Mouse (Mus musculus) kidney, adult 2 months (tissue): ENCODE data around the gene Gm12216.

Experiments used
- CTCF ChIP-seq: fragments of 200-500 bp; conservative IDR thresholded peaks from 2 replicates; pipeline ENCODE4 v1.5.1; 2011; ENCODE audit warnings: low read depth, mild to moderate bottlenecking, control low read depth, low read length, moderate library complexity, mixed read lengths; ENCODE audit not compliant: insufficient read depth, insufficient read length
- POLR2A ChIP-seq: fragments of 200-500 bp; IDR thresholded peaks from one replicate; pipeline ENCODE4 v1.6.1; 2011; ENCODE audit warnings: low read depth, low read length, control low read depth

DNA sequence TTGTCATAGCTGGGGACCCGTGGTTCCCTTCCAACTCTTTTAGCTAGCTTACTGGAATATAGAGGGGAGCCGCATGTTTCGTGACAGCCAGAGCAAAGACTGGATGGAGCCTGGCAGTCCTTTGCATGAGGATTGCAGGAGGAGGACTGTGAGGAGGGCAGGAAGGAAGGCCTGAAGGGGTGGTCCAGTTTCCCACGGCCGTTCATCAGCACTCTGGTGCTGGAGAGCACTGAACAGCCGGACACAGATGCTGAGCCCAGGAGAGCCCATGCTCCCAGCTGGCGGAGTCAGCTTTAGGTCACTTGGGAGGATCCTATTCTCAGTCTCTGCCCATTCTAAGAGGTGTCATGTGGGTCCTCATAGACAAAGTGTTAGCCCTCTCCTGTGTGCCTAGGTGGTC is 77.1 kb downstream of the Gm12216 start:
- TF ChIP-seq CTCF (no peak), POLR2A (no peak)
